Mouse (Mus musculus) c-Kit-positive CD71-negative TER-119-negative erythroid progenitor cells, embryonic 14.5 days (primary cell): ENCODE results near the gene Nme4.

Experiments used
- DNase-seq: peaks from one replicate; pipeline ENCODE4 v3.0.0-alpha.2; 2013; ENCODE audit warnings: low read depth

Nme4 gene

DNA sequence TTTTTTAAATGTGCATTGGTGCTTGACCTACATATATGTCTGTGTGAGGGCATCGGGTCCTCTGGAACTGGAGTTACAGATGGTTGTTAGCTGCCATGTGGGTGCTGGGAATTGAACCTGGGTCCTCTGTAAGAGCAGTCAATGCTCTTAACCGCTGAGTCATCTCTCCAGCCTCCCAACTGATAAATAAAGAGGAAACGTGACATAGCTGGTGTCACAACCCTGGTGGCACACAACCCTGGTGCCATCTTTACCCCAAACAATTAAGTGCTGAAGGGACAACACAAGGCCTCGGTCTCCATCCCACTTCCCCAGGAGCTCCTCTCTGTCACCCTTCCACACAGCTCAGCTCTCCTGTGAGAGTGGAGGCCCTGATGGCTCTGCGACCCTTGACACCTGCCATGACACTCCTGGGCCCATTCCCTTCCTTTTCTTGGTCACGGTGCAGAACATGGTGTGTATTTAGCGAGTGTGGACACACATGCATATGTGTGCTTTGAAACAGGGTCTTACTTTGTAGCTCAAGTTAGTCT, 28.8 kb downstream of the Nme4 start:
- no peak for DNase-seq

DNA sequence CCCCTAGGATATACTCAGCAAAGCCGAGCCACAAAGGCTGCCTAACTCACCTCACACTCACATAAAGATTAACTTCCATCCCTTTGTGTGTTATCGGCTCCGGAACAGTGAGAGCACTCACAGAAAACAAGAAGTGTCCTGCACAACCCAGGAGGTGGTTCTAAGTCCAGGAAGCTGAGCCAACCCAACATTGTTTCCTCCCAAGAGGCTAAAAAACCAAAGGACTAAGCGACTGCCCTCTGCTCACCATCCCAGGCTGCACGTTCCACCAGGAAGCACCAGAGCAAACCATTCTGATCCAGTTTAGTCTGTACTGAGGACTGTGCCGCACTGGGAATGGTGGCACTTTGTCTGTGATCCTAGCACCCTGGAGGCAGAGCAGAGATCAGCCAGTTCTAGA, 30.5 kb downstream of the Nme4 start:
- no peak for DNase-seq

DNA sequence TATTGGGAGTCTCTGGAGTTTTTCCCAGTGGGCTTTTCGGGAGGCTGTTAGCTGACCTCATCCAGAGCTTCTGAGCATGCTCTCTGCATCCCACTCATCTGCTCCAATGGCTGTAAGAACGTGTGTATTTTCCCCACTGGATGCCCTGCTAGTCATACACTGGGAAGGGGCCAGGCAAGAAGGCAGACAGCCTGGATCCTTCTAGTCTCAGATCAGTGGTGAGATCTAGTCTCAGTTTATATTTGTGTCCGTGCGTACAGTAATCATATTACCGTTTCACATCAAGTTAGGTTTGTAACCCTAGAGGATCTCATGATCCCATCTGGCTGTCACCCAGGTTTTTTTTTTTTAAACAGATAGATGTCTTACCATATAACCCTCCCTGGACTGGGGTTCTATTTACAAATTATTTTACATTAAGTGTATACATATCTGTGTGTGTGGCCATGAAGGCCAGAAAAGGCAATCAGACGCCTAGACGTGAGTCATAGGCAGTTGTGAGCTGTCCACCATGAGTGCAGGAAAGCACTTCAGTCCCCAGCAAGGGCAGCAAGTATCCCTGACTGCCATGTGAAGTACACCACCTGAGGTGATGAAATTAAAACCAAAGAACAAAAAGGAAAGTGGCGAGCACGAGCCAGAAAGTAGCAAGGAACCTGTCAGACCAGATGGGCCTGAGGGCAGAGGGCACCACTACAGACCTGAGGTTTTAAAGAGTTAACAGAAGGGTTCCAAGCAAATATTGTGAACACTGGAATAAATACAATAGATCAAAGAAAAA, 37.4 kb downstream of the Nme4 start:
- no peak for DNase-seq

- DNase-seq = no peak
Observed at GRCm38 (mm10) chr17:26057278-26057677, 38.1 kb downstream of the Nme4 start.

DNA sequence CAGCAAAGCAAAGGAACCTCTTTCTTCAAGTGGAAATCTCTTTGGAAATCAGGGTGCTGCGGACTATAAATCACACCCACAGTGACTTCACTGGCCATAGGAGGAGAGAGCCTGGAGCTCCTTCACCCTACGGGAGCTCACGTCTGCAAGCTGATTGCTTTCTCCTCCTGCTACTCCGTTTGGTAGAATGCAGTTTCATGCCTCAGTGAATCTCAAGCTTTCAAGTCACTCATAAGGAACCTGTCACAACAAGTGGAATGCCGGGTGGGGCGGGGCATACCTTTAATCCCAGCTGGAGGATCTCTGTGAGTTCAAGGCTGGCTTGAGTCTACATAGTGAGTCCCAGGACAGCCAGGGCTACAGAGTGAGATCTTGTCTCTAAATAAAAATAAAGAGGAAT, 40.2 kb downstream of the Nme4 start:
- no peak for DNase-seq

- no peak for DNase-seq
Observed at GRCm38 (mm10) chr17:26054133-26054845, 41.1 kb downstream of the Nme4 start.

DNA sequence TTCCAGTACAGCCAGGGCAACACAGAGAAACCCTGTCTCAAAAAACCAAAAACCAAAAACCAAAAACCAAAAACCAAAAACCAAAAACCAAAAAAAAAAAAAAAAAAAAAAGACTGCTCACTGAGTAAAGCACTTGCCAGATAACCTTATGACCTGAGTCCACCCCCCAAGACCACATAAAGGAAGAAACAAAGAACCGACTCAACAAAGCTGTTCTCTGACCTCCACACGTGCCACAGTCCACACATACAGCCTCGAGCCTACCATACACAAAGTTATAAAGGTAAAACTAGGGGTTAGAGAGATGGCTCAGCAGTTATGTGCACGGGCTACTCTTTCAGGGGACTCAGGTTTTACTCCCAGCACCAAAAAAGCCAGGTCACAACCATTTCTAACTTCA, 42.7 kb downstream of the Nme4 start:
- DNase-seq = no peak

GRCm38 (mm10) chr17:26052074-26052473, 43.3 kb downstream of the Nme4 start:
- DNase-seq = no peak

- no peak for DNase-seq
Observed at GRCm38 (mm10) chr17:26048118-26048517, 47.3 kb downstream of the Nme4 start.

DNA sequence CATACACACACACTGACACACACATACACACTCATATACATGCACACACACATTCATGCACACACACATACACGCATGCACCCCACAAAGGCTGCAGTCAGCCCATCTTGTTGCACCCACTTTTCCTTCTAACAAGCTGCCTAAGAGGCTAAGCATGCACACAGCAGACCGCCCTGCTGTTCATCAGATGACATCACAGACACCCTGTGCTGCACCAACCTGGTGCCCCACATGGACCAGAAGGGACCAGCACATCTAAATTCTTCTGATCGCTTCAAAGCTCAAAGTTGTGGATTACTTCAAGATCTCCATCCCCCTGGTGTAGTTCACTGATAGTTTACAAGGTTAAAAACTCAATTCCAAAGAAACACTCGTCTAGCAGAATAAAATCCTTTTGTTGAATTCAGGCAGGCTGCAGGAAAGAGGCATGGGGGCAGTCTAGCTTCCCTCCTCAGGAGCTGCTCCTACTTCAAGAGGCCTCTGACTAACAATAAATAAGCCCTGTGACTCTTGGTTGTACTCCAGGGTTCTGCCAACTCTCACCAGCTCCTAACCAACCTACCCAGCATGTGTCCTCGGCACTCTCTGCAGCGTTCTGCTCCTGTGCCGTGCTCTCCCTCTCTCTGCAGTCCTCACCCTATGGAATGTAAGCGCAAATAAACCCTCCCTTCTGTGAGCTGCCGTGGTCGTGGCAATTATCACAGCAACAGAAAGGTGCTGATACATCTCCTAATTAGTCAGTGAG, 49.0 kb downstream of the Nme4 start:
- DNase-seq = no peak

DNA sequence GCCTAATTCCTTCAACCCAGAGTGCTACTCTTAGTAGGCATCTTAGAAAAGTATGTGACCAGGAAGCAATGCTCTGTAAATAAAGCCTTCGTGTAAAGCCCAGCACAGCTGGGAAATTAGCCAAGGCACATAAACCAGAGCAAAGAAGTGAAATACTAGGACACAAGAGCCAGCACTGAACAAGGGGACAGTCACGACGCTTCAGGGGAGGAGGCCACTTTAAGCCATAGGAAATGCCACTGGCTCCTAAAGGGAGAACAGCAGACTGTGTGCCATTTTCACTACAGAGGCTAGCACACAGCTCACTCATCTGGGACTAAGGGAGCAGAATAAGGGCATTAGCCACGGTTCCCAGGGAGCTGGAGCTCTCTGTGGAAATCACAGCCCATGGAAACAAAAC, 50.1 kb downstream of the Nme4 start:
- no peak for DNase-seq

GRCm38 (mm10) chr17:26043249-26043636, 52.2 kb downstream of the Nme4 start:
- no peak for DNase-seq

DNA sequence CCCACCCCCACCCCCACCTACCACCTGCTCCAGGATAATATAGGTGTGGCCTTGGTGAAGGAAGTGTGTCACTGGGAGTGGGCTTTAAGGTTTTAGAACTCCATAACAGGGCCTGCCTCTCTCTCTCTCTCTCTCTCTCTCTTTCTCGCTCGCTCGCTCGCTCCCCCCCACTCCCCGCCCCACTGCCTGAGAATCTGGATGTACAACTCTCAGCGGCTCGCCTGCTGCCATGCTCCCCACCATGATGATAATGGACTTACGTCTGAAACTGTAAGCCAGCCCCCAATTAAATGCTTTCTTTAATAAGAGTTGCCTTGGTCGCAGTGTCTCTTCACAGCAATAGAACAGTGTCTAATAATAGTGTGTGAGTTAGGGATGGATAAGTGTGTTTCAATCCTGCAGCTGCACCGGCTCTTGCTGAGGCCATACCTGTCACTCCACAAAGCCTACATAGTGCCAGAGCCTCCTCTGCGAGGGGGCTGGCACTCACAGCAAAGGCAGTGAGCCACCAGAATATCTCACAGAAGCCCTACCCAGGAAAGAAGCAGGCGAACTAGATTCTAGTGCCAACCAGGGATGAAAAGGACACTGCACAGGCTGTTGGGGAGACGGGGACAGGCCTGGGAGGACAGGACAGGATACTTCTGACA, 52.7 kb downstream of the Nme4 start:
- no peak for DNase-seq
